Mouse (Mus musculus) testis, postnatal 10 days (tissue): ENCODE results near the gene Pagr1a.

Experiments
- DNase-seq: peaks from one replicate; pipeline ENCODE4 v3.0.0; 2021; ENCODE audit warnings: low spot score

Gene Pagr1a

GRCm38 (mm10) chr7:127020901-127021562 is 3.9 kb upstream of the Pagr1a start, which contains the start of the genes Gm42742 and Prrt2:
TSS of gene Gm42742 (minus strand) at chr7:127021097.
TSS of gene Prrt2 (minus strand) at chr7:127021211.
- peak; percentile 76 for DNase-seq

- no peak for DNase-seq
Observed at GRCm38 (mm10) chr7:127020491-127020890, 3.3 kb upstream of the Pagr1a start.

DNA sequence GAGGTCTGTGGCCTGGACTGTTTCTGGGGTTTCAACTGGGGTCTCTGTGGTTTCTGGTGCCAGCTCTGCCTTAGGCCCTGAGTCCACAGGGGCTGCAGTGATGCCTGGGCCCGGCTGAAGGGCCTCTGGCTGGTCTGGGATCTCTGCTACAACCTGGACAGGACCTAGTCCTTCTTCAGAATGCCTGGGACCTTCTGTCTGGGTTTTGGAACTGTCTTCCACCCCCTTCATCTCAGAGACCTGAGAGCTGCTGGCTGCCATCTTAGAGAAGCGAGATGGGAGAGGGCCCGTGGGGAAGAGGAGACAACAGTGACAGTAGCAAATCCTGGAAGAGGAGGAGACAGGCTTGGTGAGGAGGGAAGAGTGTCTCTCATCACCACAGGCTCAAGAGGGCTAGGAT is 2.9 kb upstream of the Pagr1a start:
- no peak for DNase-seq

GRCm38 (mm10) chr7:127019306-127019960 is 2.3 kb upstream of the Pagr1a start:
- no peak for DNase-seq

GRCm38 (mm10) chr7:127018416-127019305 is 1.5 kb upstream of the Pagr1a start:
- no peak for DNase-seq

GRCm38 (mm10) chr7:127017950-127018345 is 796 bp upstream of the Pagr1a start:
- DNase-seq = no peak

DNA sequence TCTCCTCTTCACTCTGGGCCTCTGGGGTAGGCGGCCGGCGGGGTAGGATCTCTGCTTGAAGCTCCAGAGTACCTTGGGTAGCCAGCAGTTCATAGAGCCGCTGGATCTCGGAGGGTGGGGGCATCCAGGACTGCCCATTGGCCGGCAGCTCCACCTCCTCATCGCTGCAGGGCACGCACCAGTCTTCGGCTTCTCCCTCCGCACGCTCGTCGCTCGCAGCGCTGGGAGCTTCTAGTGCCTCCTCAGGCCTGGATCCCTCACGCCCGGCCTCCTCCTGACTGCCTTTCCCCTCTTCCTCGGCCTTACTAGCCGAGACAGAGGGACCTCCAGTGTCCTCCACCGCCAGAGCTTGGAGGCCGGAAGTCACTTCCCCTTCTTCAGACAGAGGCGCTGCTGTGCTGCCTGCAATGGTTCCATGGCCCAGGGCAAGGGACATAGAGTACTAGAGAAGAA is 640 bp downstream of the Pagr1a start:
- DNase-seq = peak; percentile 69

DNA sequence TGATC is 869 bp downstream of the Pagr1a start, which contains the start of gene Pagr1b:
Pagr1b (minus strand) TSS at position 4 of the 5 bp plus-strand sequence.
- no peak for DNase-seq

DNA sequence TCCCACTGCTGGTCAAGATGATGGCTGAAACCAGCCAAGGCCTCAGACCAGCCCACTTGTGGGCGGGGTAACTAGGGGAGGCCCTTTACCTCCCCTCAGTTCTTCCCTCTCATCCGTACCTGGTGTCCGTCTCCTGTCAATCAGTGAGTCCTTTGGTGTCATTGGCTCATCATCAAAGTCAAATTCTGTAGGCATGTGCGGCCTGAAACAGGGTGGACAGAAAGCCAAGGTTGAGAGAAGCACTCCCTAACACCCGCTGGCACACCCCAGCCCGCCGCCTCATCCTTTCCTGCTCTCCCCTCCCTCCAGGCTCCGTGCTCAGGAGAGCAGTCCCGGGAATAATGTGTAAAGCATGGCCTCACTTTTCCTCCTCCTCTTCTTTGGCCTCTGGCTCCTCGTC is 1.1 kb downstream of the Pagr1a start:
- no peak for DNase-seq

DNA sequence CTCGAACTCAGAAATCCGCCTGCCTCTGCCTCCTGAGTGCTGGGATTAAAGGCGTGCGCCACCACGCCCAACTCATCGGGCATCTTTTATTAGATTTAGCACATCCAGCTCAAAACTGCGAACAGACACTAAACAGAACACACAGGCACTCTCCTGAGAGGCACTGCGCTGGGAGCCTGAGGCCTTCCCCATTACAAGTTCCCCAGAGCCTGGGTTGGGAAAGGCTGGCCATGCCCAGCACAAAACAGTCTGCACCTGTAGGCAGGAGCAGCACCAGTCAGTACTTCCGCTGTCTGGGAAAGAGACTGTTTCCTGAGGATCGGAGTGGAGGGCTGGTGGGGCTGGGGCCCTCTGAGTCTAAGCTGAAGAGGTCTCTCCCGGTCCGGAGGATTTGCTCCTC is 2.2 kb downstream of the Pagr1a start:
- DNase-seq = no peak

DNA sequence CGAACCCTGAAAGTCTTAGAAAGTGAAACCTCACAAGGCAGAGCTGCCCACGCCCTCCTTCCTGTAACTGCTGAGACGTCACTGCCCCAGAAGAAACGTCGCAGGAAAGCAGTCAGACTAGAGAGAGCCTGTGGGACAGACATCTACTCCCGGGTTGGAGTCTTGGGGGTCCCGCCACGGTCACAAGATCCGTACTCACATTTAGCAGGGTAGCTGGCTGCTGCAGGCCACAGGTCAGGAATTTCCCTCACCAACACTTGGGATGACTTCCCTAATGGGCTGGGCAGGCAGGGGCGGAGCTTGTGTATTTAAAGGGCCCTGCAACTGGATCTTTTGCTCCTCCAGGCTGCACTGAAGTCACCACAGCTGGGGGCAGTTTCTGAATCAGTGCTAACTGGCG is 2.8 kb downstream of the Pagr1a start, which contains the start of gene Mvp:
Mvp (minus strand) TSS at position 302 of the 400 bp plus-strand sequence.
- DNase-seq = peak; percentile 76

DNA sequence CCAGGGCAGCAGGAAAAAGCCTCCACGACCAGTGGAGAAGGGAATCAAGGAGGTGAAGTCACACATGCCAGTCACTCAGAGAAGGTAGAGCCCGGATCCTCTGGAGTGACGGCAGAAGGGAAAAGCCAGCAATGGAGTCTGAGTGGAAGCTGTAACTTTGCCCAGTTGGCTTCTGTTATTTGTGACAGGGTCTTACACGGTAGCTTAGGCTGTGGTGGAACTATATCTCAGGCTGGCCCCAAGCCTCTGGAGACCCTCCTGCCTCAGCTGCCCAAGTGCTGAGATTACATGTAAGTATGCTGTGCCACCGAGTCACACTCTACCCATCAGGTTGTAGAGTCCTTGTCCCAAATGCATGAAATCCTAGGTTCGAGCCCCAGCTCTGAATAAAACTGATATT is 3.8 kb downstream of the Pagr1a start:
- DNase-seq = no peak

- DNase-seq = no peak
Observed at GRCm38 (mm10) chr7:127012845-127013244, 4.3 kb downstream of the Pagr1a start.

- DNase-seq = no peak
Observed at GRCm38 (mm10) chr7:127012374-127012773, 4.8 kb downstream of the Pagr1a start.

GRCm38 (mm10) chr7:127011717-127012116 is 5.4 kb downstream of the Pagr1a start:
- no peak for DNase-seq

DNA sequence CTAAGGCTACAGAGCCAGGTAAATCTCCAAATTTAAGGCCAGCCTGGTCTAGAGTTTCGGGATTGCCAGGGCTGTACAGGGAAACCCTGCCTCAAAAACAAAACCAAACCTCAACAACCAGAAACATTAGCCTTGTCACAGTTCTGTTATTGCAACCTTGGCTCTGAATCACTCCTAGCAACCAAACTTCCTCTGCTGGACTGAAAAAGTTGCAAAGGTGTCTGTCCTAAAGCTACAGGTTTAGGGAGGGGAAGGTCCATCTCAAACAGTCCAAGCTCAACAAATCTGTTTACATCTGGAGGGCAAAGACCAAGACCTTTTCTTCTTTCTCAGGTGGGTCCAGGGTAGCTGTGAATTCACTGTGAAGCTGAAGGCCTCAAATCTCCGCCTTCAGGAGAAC is 6.1 kb downstream of the Pagr1a start:
- DNase-seq = no peak

DNA sequence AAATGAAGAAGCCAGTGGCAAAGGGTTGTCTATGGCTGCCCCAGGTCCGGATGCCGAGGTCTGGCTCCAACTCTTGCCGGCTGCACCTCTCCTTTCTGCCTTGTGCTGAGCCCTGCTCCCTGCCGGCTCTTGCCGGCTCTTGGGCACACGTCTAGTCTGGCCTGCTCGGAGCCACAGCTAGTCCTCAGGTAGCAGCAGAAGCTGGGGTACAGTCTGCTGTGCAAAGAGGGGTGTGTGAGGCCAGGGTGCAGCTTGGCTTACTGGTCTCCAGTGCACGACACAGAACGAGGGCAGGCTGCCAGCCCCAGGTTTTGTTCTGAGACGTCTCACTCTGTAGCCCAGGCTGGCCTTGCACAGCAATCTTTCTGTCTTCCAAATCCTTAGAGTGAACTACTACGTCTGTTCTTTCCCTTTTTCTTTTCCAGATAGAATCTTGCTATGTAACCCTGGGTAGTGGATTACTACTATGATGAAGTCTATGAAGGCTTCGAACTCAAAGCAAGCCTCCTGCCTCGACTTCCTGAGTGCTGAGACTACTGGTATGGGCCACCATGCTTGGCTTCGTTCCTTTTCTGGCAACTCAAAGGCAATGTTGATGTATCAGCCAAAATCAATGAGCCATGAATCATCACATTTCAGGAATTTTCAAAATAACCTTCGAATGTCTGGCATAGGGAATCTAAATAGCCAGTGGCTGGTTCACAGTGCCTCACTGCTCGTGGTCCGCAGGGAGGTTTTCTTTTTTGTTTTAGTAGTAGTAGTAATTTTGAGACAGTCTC is 7.7 kb downstream of the Pagr1a start:
- DNase-seq = peak; percentile 44

- peak; percentile 76 for DNase-seq
Observed at GRCm38 (mm10) chr7:127008239-127009019, 8.7 kb downstream of the Pagr1a start.

- no peak for DNase-seq
Observed at GRCm38 (mm10) chr7:127007313-127008024, 9.7 kb downstream of the Pagr1a start.

DNA sequence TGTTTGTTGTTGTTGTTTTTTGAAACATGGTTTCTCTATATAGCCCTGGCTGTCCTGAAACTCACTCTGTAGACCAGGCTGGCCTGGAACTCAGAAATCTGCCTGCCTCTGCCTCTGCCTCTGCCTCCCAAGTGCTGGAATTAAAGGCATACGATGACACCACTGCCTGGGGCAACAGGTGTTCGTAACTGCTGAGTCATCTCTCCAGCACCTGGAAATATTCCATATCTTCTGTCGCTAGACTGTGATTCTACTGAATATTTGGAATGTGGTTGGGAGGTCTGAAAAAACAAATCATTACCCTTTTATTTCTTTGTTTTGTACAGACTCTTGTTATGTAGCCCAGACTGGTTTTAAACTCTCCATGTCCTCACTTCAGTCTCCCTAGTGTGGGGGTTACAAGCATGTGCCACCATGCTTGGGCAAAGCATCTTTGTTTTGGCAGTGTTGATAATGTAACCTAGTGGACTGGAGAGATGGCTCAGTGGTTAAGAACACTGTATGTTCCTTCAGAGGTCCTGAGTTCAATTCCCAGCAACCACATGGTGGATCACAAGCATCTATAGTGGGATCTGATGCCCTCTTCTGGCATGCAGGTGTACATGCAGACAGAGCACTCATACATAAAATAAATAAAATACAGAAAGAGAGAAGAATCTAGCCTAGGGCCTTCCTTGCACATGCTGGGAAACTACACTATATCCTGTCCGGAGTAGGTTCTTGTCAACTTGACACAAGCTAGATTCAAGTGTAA is 12.9 kb downstream of the Pagr1a start:
- DNase-seq = no peak
